Mouse (Mus musculus): ENCODE measurements around the gene Gpr33. TPM values are rescaled to one million over a fixed set of nuclear protein-coding genes. Genes with fewer than 3 reads are reported as not detected.

The Gpr33 gene
- polyA plus RNA-seq, 1 experiment from 2014 or later: not detected

DNA sequence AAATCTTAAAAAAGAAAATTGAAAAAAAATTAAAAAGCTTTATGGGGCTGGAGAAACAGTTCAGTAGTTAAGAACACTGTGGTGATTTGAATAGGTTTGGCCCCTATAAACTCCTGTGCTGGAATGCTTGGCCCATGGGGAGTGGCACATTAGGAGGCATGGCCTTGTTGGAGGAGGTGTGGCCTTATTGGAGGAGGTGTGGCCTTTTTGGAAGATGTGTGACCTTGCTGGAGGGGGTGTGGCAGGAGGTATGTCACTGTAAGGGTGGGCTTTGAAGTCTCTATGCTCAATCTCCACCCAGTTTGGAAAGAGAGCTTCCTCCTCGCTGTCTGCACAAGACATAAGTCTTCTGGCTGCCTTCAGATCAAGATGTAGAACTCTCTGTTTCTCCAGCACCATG lies 53.5 kb downstream of the Gpr33 start:
- Histone ChIP-seq H3K4me1 (peaks cover 9% of the 10 kb centered on the region; the same call in 1 of the 2 replicates), H3K27ac (no peak overlapping the region), H3K36me3 (replicated peaks) (no peaks in the 10 kb centered on the region), H3K27me3 (no peaks in the 10 kb centered on the region), H3K9ac (no peak overlapping the region), H3K4me2 (no peak overlapping the region), H3K4me3 (replicated peaks) (no peak overlapping the region), H3K9me3 (peaks cover 7% of the 10 kb centered on the region; the same call in 1 of the 2 replicates)
- ATAC-seq (ENCODE audit: low FRiP score): no peak
- 90% methylated on average over 1 of the region's 1 CpGs for WGBS

Other genes starting within 250 kb of the Gpr33 start
- 41.5 and 44.9 TPM in 2 replicates for gene Hectd1, start 198.5 kb downstream of the Gpr33 start, polyA plus RNA-seq (2016; fragmentation: Nextera tagmentation; extraction: Ambion mirVana)
- gene Heatr5a, start 56.7 kb downstream of the Gpr33 start, polyA plus RNA-seq (2016; fragmentation: Nextera tagmentation; extraction: Ambion mirVana): 12.6 and 13.6 TPM in 2 replicates
- 20.8 and 23.1 TPM in 2 replicates for gene Dtd2, start 21.6 kb downstream of the Gpr33 start, polyA plus RNA-seq (2016; fragmentation: Nextera tagmentation; extraction: Ambion mirVana)
- 14.3 and 16.6 TPM in 2 replicates for gene Nubpl, start 69.7 kb upstream of the Gpr33 start, polyA plus RNA-seq (2016; fragmentation: Nextera tagmentation; extraction: Ambion mirVana)

Measured in forebrain, embryonic 12.5 days (tissue).